Mouse (Mus musculus) lung, postnatal 0 days (tissue): Measurements from ENCODE around the gene S1pr2.

Source experiments
- CTCF ChIP-seq: IDR thresholded peaks from 2 replicates; pipeline ENCODE4 v1.5.1; 2016; ENCODE audit warnings: antibody characterized with exemption, mild to moderate bottlenecking
- EP300 ChIP-seq: IDR thresholded peaks from 2 replicates; pipeline ENCODE4 v1.6.1; 2016; ENCODE audit warnings: antibody characterized with exemption, mild to moderate bottlenecking, control low read depth

DNA sequence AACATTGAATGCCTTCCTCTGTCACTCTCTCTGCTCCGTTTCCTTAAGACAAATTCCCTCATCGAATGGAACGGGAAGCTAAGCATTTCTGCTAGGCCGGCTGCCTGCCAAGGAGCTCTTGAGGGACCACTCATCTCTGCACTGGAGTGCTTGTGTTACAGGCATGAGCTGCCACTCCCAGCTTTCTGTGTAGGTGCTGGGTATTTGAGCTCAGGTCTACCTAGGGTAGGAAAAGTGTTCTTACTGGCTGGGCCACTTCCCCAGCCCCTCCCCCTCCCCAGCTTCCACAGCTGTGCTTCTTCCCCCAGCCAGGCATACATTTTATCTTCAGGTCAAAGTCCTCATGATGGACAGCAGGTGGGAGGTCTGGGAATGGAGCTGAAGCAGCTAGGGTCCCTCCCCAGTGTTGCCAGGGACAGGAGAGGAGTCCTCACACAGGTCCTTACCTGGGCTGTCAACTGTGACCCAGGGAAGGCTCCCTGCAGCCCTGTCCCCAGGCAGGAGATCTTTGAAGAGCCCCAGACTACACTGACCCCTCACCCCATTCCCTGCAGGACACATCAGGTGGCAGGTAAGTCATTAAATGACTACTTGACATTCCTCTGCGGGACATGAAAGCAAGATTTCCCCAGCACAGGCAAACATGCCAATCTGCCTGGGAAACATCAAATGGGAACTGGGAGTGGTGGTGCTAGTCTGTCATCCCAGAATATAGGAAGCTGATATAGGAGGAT lies 16.8 kb upstream of the S1pr2 start:
- no peak for TF ChIP-seq CTCF
- TF ChIP-seq EP300: peak; percentile 82
